Mouse (Mus musculus) ZHBTc4 (cell line): ENCODE results near the gene Arnt.
"Not testable (repeated sequence)": the region's sequence is repeated elsewhere in the genome, so short reads cannot be mapped to it uniquely, and the experiment has no call there.

Experiments used
- DNase-seq: peaks from one replicate; pipeline ENCODE4 v3.0.0-alpha.2; 2011; ENCODE audit warnings: low read depth, low spot score

Gene Arnt

DNA sequence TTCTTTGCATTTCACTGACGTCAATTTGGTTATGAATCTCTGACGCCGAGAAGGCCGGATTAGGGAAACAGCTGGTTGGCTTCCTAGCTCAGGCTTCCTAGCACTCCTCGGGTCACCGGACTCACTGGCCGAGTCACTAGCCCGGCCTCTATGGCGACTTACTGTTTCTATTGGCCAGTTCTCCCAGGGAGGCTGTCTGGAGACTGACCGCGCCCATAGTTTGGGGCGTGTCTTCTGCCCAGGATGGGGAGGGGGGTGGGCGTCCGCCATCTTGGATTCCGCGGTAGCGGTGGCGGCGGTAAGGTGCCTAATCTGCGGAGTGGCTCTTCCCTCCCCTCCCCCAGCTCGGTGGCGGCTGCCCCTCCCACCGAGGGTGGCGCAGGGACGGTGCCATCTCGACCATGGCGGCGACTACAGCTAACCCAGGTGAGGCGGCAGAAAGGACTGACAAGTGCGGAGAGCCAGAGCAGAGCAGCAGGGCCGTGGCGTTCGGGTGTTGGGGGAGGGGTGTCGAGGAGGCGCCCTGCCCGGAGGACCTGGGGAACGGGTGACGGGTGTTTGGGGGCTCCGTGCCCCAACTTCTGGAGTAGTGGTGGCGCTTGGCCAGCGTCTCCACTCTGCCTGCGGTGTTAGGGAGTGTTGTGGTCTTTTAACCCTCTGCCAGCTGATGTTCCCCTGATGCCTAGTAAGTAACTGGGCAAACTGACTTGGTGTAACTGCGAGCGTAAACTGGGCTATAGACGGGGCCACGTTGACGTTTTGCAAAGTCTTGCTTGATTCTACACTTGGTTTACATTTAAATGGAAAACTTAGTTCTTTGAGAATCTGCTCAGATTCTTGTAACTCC, at the start of gene Arnt:
Gene Arnt (plus strand): TSS at position 253 of the 847 bp plus-strand sequence.
- peak; percentile 99 for DNase-seq

DNA sequence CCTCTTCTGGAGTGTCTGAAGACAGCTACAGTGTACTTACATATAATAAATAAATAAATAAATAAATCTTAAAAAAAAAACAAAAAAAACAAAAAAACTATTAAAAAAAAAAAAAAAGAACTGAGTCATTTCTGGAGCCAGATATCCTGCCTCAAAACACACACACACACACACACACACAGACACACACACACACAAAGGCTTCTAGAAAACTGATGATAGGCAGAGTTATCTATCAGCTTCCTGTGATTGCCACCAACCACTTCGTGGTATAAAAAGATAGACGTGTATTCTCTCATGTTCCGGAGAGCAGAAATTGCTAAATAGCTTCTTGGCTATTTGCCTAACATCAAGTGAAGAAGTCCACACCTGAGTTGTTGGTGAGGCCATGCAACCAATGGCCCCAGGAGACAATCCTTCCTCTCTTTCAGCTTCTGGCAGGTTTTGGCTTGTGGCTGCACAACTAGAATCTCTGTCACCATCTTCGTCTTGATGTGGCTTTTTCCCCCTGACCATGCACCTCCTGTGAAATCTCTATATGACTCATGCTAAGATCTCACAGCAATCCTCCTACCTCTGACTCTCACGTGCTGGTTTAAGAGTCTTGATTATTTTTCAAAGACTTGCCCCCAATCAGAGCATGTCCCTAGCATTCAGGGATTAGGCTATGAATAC, 48.6 kb upstream of the Arnt start:
- DNase-seq, result no peak

DNA sequence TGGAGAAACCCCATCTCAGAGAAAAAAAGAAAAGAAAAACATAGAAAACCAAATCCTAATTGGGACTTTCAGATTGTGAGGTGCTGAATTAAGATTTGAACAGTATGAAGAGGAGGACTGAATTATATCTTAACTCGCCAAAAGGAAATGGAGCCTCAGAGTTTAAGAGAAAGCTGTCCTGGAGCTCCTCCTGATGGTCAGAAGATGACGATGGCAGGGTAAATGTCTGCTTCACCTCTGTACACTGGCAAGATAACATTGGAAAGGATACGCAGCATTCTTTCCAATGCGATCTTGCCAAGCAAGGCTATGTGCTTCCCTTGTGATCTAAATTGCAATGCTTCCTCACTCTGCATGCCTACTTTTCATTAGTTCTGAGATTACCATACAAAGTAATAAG, 39.8 kb upstream of the Arnt start:
- peak; percentile 61 for DNase-seq

DNA sequence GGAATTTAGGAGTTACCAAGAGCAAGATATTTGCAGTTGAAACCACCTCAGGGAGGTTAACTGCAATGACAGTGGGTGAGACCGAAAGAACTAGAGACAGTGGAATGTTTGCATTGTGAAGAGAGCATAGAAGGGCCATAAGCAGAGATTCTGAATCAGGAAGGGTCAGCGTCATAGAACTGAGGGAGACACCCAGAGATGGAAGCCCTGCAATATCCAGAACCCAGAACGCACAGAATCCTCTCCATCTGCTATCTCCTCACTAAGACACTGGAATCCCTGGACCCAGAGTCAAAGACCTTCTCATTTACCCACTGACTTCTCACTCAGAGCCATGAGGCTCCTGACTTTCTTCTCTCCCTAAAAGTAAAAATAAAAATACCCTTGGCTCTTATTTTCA, 31.4 kb upstream of the Arnt start, which contains the start of gene 4930558C23Rik:
Gene 4930558C23Rik (minus strand): TSS at position 101 of the 400 bp plus-strand sequence.
- no peak for DNase-seq

DNA sequence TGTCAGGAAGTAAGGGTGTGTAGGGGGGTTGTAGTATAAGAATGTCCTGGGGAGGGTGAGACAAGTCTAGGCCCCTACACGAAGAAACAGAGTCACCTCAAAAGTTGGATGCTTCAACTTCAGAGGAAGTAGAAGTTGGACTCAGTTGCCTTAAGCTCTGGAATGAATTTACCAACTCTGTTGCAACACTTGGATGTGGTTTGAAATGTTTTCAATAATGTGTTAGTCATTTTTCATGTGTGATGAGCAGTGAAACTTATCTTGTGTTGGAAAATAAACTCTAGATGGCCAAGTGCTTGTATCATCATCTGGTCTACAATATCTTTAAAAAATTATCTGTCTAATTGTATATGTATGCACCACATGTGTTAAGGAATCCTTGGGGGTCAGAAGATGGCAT, 26.5 kb upstream of the Arnt start:
- DNase-seq, result no peak

DNA sequence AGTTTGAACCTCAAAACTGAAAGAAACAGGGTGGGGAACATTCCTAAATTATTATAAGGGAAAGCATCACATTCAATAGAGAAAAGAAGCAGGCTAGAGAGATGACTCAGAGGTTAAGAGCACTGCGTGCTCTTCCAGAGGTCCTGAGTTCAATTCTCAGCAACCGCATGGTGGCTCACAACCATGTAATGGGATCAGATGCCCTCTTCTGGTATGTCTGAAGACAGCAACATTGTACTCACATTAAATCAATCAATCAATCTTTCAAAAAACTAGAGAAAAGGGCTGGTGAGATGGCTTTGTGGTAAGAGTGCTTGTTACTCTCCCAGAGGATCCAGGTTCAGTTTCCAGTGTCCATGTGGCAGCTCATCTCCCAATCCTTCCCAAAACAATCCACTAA, 25.3 kb upstream of the Arnt start:
- DNase-seq, result no peak

DNA sequence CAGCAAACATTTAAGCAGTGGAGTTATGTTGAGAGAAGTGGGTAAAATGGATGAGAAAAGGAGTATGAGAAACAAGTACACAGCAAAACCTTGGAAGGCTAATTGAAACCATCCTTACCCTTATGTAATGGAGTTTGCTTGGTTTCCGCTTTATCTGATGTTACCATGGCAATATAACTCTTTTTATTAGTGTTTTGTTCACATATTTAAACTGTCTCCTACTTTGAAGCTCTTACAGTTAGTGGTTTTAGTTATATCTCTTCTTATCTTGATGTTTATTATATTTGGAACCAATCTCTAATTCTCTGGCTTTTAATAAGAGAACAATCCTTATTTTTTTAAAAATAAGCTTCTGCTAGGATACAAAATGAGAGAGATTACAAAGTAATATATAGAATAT, 21.9 kb upstream of the Arnt start:
- DNase-seq, result no peak

DNA sequence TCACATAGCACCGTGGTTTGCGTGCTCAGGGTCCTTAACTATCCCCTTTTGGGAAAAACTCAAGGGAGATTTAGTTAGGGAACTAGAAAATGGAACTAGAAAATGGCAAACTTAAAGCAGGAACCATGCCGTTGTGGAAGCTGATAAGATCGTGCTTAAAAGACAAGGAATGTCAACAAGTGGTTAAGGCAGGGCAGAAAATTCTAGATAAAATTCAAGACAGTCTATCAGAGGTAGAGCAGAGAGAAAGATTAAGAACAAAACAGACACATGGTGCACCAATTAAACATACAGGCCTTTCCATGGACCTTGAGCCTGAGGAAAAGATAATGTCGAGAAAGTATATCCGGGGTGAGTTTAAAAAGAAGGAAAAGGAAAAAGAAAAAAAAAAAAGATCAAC, 16.3 kb upstream of the Arnt start:
- no peak for DNase-seq

DNA sequence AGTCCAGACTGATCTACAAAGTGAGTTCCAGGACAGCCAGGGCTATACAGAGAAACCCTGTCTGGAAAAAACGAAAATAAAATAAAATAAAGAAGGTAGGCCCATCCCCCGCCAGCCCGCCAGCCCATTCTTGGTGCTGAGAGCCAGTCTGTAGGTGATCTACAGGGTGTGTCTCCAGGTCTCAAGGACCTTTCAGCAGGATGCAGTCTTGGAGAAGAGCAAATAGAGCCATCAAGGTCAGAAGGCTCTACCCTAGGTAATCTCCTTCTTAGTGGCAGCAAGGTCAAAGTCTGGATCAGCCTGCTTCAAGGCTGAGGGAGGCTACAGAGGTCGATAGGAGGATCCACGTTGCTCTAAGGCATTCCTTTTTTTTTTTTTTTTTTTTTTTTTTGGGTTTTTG, 7.7 kb upstream of the Arnt start:
- peak; percentile 49 for DNase-seq

DNA sequence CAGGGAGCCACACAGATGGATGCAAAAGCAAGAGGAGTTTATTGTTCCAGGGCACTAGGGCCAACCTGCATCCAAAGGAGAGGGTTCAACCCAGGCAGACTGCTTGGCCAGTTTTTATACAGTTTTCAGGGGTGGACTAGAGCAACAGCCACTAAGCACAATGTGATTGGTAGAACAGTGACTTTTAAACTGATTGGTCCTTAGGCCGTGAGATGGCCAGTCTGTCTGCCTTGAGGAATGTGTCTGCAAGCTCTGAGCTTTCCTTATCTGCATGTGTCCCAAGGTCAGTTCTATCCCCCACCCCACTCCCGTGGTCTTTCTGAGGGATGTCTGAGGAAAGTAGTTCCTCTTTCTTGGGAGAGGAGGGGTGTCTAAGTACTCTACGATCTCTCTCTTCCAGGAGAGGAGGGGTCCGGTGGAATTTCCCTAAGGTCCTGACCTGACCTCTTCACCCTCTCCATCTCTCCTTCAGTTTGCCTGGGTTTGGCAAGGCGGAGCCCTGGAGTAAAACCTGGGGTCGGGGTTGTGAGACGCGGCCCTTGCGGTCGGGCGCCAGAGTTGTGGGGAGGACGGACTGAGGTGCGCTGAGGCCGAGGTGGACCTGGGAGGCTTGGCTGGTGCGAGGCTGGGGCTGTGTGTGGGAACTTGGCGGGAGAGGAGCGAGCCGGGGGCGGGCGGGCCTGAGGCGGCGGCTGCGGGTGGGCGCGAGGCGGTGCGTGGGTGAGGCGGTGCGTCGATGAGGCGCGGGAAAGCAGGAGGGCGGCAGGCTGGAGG, 6.9 kb upstream of the Arnt start:
- peak; percentile 67 for DNase-seq

DNA sequence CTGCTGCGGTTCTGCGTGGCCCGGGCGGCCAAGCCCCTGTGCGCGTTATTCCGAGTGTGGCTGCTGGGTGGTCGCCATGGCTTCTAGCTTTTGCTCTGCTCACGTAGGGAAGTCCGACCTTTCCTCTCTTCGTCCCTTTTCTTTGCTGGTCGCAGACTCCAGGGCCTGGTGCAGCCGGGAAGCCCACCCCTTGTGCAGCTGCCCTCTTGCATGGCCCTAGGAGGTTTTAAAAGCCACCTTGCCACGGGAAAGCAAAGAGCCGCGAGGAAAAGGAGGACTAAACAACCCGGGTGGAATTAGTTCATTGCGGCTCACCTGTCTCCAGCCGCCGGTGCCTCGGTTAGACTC, 6.3 kb upstream of the Arnt start:
- DNase-seq, result not testable (repeated sequence)

DNA sequence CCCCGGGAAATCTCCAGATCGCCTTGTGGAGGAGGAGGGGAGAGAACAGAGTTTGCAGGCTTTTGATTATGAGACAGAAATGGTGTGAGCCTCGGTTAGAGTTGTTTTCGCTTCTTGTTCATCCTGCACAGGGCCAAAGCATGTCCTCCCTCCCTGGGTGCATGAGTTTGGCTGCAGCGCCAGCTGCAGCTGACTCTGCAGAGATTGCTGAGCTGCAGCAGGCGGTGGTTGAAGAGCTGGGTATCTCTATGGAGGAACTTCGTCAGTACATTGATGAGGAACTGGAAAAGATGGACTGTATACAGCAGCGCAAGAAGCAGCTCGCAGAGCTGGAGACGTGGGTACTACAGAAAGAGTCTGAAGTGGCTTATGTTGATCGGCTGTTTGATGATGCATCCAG, 5.8 kb upstream of the Arnt start:
- DNase-seq, result not testable (repeated sequence)

DNA sequence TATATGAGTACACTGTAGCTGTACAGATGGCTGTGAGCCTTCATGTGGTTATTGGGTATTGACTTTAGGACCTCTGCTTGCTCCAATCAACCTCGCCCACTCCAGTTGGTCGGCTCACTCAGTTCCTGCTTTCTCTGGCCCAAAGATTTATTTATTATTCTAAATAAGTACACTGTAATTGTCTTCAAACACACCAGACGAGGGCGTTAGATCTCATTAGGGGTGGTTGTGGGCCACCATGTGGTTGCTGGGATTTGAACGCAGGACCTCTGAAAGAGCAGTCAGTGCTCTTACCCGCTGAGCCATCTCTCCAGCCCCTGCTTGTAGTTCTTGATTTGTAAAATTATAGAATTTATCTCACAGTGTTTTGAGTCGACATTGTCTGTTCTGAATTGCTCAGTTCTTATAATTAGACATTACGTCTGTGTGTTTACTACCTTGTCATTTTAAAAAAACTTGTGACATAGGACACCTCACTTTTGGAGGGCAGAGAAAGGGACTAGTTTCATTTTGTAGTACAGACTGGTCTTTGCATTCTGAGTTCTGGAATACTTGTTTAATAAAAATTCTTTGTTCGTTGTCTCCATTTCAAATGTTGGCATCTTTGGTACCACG, 780 bp upstream of the Arnt start:
- no peak for DNase-seq

DNA sequence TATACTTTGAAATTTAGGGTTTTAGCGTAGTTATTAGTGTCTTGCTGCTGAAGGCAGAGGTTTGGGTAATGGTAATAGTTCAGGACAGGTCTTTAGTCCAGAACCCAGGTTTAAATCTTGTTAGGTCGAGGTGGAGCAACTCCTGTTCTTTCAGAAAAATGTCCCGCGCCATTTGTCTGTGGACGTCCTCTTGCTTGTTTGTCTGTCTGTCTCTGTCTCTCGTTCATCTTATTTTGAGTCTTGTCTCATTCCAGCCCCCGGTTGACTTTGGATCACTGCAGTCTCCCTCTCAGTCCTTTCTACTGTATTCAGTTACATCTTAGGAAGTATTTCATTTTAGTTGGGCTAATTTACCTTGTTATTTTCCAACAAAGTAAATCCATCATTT, 789 bp downstream of the Arnt start:
- DNase-seq, result no peak

DNA sequence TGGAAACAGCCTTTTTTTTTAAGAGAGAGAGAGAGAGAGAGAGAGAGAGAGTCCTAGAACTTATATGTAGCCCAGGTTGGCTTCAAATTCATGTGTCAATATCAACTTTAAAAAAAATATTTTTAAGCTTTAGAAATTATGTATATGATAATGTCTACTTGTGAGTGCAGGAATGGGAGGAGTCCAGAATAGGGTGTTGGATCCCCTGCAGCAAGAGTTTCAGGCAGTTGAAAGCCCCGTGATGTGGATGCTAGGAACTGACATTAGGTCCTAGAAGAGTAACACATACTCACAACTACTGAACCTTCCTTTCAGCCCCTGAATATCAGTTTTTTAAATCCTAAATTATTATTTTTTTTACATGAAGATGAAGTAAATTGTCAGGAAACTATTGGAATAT, 1.4 kb downstream of the Arnt start:
- no peak for DNase-seq

DNA sequence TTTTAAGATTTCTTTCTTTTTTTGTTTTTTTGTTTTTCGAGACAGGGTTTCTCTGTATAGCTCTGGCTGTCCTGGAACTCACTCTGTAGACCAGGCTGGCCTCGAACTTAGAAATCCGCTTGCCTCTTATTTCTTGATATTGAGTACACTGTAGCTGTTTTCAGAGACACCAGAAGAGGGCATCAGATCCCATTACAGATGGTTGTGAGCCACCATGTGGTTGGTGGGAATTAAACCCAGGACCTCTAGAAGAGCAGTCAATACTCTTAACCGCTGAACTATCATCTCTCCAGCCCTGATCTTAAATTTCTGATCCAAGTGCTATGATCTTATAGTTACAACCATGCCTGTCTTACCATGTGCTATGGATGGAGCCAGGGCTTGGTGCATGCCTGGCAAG, 4.4 kb downstream of the Arnt start:
- peak; percentile 57 for DNase-seq

DNA sequence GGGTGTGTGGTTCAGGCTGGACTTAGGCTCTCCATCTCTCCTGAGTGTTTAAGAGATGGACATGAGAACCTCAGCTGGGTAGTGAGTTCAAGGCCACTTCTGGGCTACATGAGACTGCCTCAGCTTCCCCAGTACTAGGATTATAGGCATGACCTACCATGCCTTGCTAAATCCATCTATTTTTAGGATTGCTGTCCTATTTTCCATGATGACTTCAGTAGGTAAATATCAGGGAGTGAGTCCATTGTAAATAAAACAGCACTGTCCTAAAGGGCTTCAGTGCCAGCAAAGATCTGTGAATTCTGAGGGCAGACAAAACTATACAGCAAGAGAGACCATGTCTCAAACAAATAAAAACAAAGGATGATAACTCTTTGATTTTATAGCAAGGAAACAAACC, 5.5 kb downstream of the Arnt start:
- DNase-seq, result no peak

DNA sequence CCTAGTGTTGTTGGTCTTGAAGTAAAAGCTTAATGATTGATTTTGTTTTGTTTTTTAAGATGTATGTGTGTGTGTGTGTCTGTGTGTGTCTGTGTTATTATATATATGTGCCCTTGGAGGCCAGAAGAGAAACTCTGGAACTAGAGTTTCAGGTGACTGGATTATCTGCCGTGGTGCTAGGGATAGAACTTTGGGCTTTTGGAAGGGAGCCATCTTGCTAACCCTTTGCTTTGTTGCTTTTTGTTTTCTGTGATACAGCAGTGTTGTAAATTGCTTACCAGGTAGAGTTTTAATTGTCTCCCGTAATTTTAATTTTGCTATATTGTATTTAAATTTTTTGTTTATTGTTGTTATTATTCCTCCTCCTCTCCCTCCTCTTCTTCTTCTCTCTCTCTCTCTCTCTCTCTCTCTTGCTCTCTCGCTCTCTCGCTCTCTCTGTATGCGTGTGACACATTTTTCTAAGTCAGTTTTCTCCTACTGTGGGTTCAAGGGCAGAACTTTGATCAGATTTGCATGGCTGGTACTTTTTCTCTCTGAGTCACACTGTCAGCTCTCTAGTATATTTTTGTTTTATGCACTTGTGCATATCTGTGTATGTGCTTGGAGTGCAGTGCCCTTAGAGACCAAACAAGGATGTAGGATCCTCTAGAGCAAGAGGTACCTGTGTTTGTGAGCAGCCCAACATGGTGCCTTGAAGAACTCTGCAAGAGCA, 8.4 kb downstream of the Arnt start:
- DNase-seq, result no peak

DNA sequence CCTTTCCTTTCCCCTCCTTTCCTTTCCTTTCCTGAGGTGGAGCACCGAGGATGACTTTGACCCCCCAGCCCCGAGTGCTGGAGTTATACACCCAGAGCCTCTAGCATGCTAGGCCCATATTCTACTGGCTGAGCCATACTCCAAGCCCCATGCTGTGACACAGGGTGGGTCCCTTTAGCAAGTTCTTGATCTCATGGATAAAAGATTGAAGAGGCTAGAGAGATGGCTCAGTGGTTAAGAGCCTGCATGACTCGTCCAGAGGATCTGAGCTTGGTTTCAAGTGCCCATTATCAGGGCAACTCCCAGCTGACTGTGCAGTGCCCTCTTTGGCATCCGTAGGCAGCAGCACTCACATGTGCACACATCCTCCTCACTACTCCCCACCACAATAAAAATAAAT, 11.1 kb downstream of the Arnt start:
- peak; percentile 52 for DNase-seq

DNA sequence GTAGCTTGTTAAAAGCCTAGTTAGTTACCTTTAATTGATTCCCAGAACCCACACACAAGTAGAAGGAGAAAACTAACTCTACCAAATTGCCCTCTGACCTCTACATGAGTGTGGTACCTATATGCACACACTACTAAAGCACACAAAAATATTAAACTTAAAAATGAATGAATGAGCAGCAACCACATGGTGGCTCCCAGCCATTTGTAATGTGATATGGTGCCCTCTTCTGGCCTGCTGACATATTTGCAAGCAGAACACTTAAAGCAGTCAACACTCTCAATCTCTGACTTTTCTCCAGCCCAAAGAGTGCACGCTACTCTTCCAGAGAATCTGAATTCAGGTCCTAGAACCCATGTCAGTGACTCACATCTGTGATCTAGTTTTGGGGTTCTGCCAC, 16.2 kb downstream of the Arnt start:
- DNase-seq, result peak; percentile 66

DNA sequence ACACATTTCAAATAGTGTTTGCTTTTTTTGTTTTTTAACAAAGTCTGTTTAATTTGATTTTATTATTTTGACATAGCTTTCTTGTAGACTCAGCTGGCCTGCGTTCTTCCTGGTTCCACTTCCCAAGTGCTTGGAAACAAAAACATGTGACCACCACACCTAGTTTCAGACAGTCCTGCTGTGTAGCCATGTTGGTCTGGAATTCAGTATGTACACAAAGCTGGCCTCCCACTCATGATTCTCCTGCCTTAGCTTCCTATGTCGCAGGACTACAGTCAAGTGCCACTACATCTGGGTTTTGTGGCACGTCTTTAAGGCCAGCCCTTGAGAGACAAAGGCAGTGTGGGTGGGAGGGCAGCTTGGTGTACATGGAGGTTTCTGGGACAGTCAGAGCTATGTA, 16.7 kb downstream of the Arnt start:
- no peak for DNase-seq
